15 mouse cellular contexts compared by ENCODE assay signal in genomic region chr15:28109916-28110315, GRCm38 (mm10).
DNase-seq lines count a peak whose midpoint lies in the region; ATAC-seq and TF ChIP-seq lines count a peak whose summit lies in the region.
"Had no signal": no experiment of that assay in that cellular context is flagged by ENCODE, and none has a peak within 500 bp of the region (broad histone marks: within the 10 kb centered on the region; RNA-seq: fewer than 3 reads in every experiment).

No protein-coding gene starts in this region.

- H3K27me3 ChIP-seq in hindbrain, embryonic 11.5 days (ENCODE audit: control insufficient read depth, insufficient read depth, low read length): no peaks in the 10 kb centered on the region
- H3K27me3 ChIP-seq in hindbrain, embryonic 12.5 days: no peaks in the 10 kb centered on the region
- no peaks in the 10 kb centered on the region for H3K27me3 ChIP-seq in Patski
- no peaks in the 10 kb centered on the region for H3K27me3 ChIP-seq in cerebellum, adult 2 months (ENCODE audit: control insufficient read depth, insufficient read depth, low read length)
- H3K27me3 ChIP-seq in liver, embryonic 11.5 days (replicated peaks; ENCODE audit: control insufficient read depth, insufficient read depth, low read length): no peaks in the 10 kb centered on the region; the same call in 1 of the 2 replicates
- H3K27me3 ChIP-seq in thymus, adult 2 months (ENCODE audit: control insufficient read depth, insufficient read depth, low read length): no peaks in the 10 kb centered on the region
- H3K27me3 ChIP-seq: embryonic facial prominence, embryonic 13.5 days had no signal

- H3K4me3 ChIP-seq in hindbrain, embryonic 11.5 days (ENCODE audit: low read depth, low read length): no peak overlapping the region
- no peak overlapping the region for H3K4me3 ChIP-seq in hindbrain, embryonic 12.5 days
- H3K4me3 ChIP-seq in cerebellum, adult 2 months (replicated peaks; ENCODE audit: insufficient read depth, low read depth, low read length): no peak overlapping the region
- no peak overlapping the region for H3K4me3 ChIP-seq in liver, embryonic 11.5 days (ENCODE audit: low read depth, low read length)
- H3K4me3 ChIP-seq in thymus, adult 2 months (ENCODE audit: control insufficient read depth, insufficient read depth, low read length): no peak overlapping the region
- H3K4me3 ChIP-seq: embryonic facial prominence, embryonic 13.5 days; midbrain, embryonic 10.5 days had no signal

- intact Hi-C loops in left cerebral cortex, postnatal 10 days (cut with DNase I): no loop called here

- H3K9ac ChIP-seq in hindbrain, embryonic 11.5 days (ENCODE audit: low read depth, low read length): no peak overlapping the region
- no peak overlapping the region for H3K9ac ChIP-seq in hindbrain, embryonic 12.5 days
- H3K9ac ChIP-seq in liver, embryonic 11.5 days (ENCODE audit: low read depth, low read length): no peak overlapping the region
- H3K9ac ChIP-seq: embryonic facial prominence, embryonic 13.5 days had no signal

- POLR2A ChIA-PET in Patski (lab: Charles Lee): interaction anchor here (0.9 kb wide), 1 partner anchor 84 kb away, joined by 3 read pairs; the partner anchor contains the start of gene Trio

- H3K36me3 ChIP-seq in hindbrain, embryonic 11.5 days (ENCODE audit: control insufficient read depth, insufficient read depth, low read length): no peaks in the 10 kb centered on the region
- H3K36me3 ChIP-seq in hindbrain, embryonic 12.5 days: no peaks in the 10 kb centered on the region
- H3K36me3 ChIP-seq in liver, embryonic 11.5 days (ENCODE audit: control insufficient read depth, insufficient read depth, low read length): no peaks in the 10 kb centered on the region
- no peaks in the 10 kb centered on the region for H3K36me3 ChIP-seq in thymus, adult 2 months (ENCODE audit: control insufficient read depth, insufficient read depth, low read length)
- H3K36me3 ChIP-seq: embryonic facial prominence, embryonic 13.5 days; midbrain, embryonic 10.5 days had no signal

- no peaks in the 10 kb centered on the region for H3K9me3 ChIP-seq in hindbrain, embryonic 11.5 days (ENCODE audit: control insufficient read depth, low read length)
- H3K9me3 ChIP-seq in hindbrain, embryonic 12.5 days (replicated peaks): no peaks in the 10 kb centered on the region
- H3K9me3 ChIP-seq in liver, embryonic 11.5 days (ENCODE audit: control insufficient read depth, low read length): no peaks in the 10 kb centered on the region
- H3K9me3 ChIP-seq: embryonic facial prominence, embryonic 13.5 days; midbrain, embryonic 10.5 days had no signal

- 57% methylated on average over 8 of the region's 8 CpGs for WGBS in hindbrain, embryonic 11.5 days
- 57% methylated on average over 8 of the region's 8 CpGs for WGBS in hindbrain, embryonic 12.5 days
- 58% methylated on average over 8 of the region's 8 CpGs for WGBS in cerebellum, adult 2 months
- WGBS in liver, embryonic 11.5 days: 81% methylated on average over 8 of the region's 8 CpGs
- 91% methylated on average over 8 of the region's 8 CpGs for WGBS in thymus, adult 2 months

- peak; percentile 5 for DNase-seq in hindbrain, embryonic 11.5 days (ENCODE audit: low spot score)
- DNase-seq in Patski (ENCODE audit: low read depth, low spot score): no peak
- DNase-seq in kidney, postnatal 14 days: peak; percentile 38
- DNase-seq in left cerebral cortex, postnatal 10 days (ENCODE audit: extremely low spot score in 1 of 2, low spot score in 2 of 2): peak; percentile 34 to 63
- no peak for DNase-seq in cerebellum, adult 2 months
- no peak for DNase-seq in liver, embryonic 11.5 days (ENCODE audit: low spot score)
- DNase-seq in thymus, adult 2 months: no peak
- DNase-seq: adrenal gland, adult 2 months; cerebellum, adult 18-20 months; gastrocnemius, postnatal 14 days; lung, adult 18-20 months; spleen, adult 18-20 months had no signal

- no peaks in the 10 kb centered on the region for H3K4me1 ChIP-seq in hindbrain, embryonic 11.5 days (replicated peaks; ENCODE audit: control insufficient read depth, insufficient read depth, low read length)
- no peaks in the 10 kb centered on the region; the same call in 1 of the 2 replicates for H3K4me1 ChIP-seq in hindbrain, embryonic 12.5 days
- no peaks in the 10 kb centered on the region for H3K4me1 ChIP-seq in cerebellum, adult 2 months (ENCODE audit: control insufficient read depth, insufficient read depth, low read length)
- H3K4me1 ChIP-seq in liver, embryonic 11.5 days (replicated peaks; ENCODE audit: control insufficient read depth, insufficient read depth, low read length): no peaks in the 10 kb centered on the region
- no peaks in the 10 kb centered on the region for H3K4me1 ChIP-seq in thymus, adult 2 months (replicated peaks; ENCODE audit: control insufficient read depth, insufficient read depth, low read length)
- H3K4me1 ChIP-seq: embryonic facial prominence, embryonic 13.5 days had no signal

- H3K27ac ChIP-seq in hindbrain, embryonic 11.5 days (ENCODE audit: low read depth, low read length): no peak overlapping the region
- no peak overlapping the region for H3K27ac ChIP-seq in hindbrain, embryonic 12.5 days
- H3K27ac ChIP-seq in cerebellum, adult 2 months (ENCODE audit: insufficient read depth, low read length): no peak overlapping the region
- H3K27ac ChIP-seq in liver, embryonic 11.5 days (ENCODE audit: low read depth, low read length): no peak overlapping the region
- H3K27ac ChIP-seq in thymus, adult 2 months (ENCODE audit: control insufficient read depth, insufficient read depth, low read length): no peak overlapping the region
- H3K27ac ChIP-seq: embryonic facial prominence, embryonic 13.5 days; midbrain, embryonic 10.5 days had no signal

- CTCF ChIA-PET in Patski (lab: Charles Lee): interaction anchor here (0.9 to 5.3 kb wide), 5 partner anchors 13 to 38 kb away, joined by 3 to 35 read pairs (median 4); no protein-coding TSS in a partner anchor

- TF ChIP-seq CTCF in Patski (IDR thresholded peaks at IDR 0.05): peak; percentile 6
- no peak for TF ChIP-seq CTCF in cerebellum, adult 2 months (IDR thresholded peaks at IDR 0.05; ENCODE audit: borderline replicate concordance, insufficient read depth, low read depth, low read length)
- no peak for TF ChIP-seq CTCF in thymus, adult 2 months (IDR thresholded peaks at IDR 0.05; ENCODE audit: borderline replicate concordance, control insufficient read depth, extremely low read depth, insufficient read depth, low read length, poor library complexity)

- no peak for TF ChIP-seq POLR2A in cerebellum, adult 2 months (IDR thresholded peaks at IDR 0.05; ENCODE audit: borderline replicate concordance, insufficient read depth, low read length)
- TF ChIP-seq POLR2A in thymus, adult 2 months (IDR thresholded peaks at IDR 0.05; ENCODE audit: control insufficient read depth, extremely low read depth, insufficient read depth, low read length, poor library complexity): no peak

- no peak for ATAC-seq in hindbrain, embryonic 11.5 days (ENCODE audit: low FRiP score)
- ATAC-seq in hindbrain, embryonic 12.5 days (ENCODE audit: low FRiP score): no peak
- peak; percentile 75 for ATAC-seq in Patski
- ATAC-seq in liver, embryonic 11.5 days (replicated peaks; ENCODE audit: low FRiP score): no peak

- H3K4me2 ChIP-seq in hindbrain, embryonic 11.5 days (replicated peaks; ENCODE audit: low read depth, low read length): no peak overlapping the region
- H3K4me2 ChIP-seq in hindbrain, embryonic 12.5 days (replicated peaks): no peak overlapping the region
- H3K4me2 ChIP-seq in liver, embryonic 11.5 days: no peak overlapping the region
- H3K4me2 ChIP-seq: embryonic facial prominence, embryonic 13.5 days had no signal

- in situ Hi-C loops in Patski (cut with MboI; ENCODE audit: low pct_unique_long_range_greater_than_20kb): no loop called here

Comparison
In these comparisons a context has a peak if more than half of its experiments do, and no peak if none do; other contexts are left out.
1. DNase-seq: peak in hindbrain, embryonic 11.5 days (single experiment), kidney, postnatal 14 days (single experiment) and left cerebral cortex, postnatal 10 days (2 of 2); none in Patski (single experiment), cerebellum, adult 2 months (0 of 2), liver, embryonic 11.5 days (single experiment) and thymus, adult 2 months (single experiment).